Mouse (Mus musculus): ENCODE results near the gene Znrf3. TPM values are rescaled to one million over a fixed set of nuclear protein-coding genes. Genes with fewer than 3 reads are reported as not detected.

The Znrf3 gene
- polyA plus RNA-seq, 1 experiment = not detected

- 63% methylated on average over 10 of the region's 10 CpGs for WGBS
- Histone ChIP-seq H3K4me3 (ENCODE audit: insufficient read depth, low read depth, low read length) (no peak overlapping the region), H3K27ac (ENCODE audit: insufficient read depth, low read depth, low read length) (no peak overlapping the region), H3K4me1 (ENCODE audit: control insufficient read depth, insufficient read depth, low read length) (peaks cover 10% of the 10 kb centered on the region)
- TF ChIP-seq CTCF (IDR thresholded peaks at IDR 0.05; ENCODE audit: insufficient read depth, low read depth, low read length) (no peak), POLR2A (IDR thresholded peaks at IDR 0.05; ENCODE audit: insufficient read depth, low read depth, low read length) (no peak)
Measured at GRCm38 (mm10) chr11:5239706-5240690, 204.6 kb downstream of the Znrf3 start.

Other genes starting within 250 kb of the Znrf3 start
- gene Kremen1, start 183.3 kb downstream of the Znrf3 start, polyA plus RNA-seq (2012; ENCODE audit: insufficient read depth, insufficient read length, low replicate concordance, missing spikeins) = 126 TPM in 1 of 2 replicates, not detected in the other
- not detected in 2 replicates for gene Xbp1, start 75.8 kb upstream of the Znrf3 start, polyA plus RNA-seq (2012; ENCODE audit: insufficient read depth, insufficient read length, low replicate concordance, missing spikeins)
- gene Ccdc117, start 97.3 kb upstream of the Znrf3 start, polyA plus RNA-seq (2012; ENCODE audit: insufficient read depth, insufficient read length, low replicate concordance, missing spikeins) = not detected in 2 replicates
- gene Ankrd36, start 124.8 kb upstream of the Znrf3 start, polyA plus RNA-seq (2012; ENCODE audit: insufficient read depth, insufficient read length, low replicate concordance, missing spikeins) = not detected in 2 replicates